Comparison of ENCODE assay signal across 18 mouse cellular contexts in the genomic region with DNA sequence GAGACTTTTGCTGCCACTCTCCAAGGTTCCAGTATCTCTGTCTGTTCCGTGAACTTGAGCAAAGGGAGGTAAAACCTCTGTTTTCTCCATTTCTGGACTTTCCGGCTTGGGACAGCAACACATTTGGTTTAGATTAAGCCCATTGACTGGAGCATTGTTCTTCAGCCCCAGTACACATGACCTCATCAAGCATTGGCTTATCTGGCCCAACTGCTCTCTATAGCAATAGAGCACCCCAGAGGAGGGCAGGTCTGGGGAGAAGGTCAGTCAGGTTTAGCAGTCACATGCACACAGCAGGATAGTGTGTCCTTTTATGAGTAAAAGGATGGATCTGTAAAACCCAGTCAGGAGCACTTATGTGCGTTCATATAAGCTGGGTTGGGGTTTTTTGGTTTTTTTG.
DNase-seq lines count a peak whose midpoint lies in the region; ATAC-seq and TF ChIP-seq lines count a peak whose summit lies in the region.
"Had no signal": no experiment of that assay in that cellular context is flagged by ENCODE, and none has a peak within 500 bp of the region (broad histone marks: within the 10 kb centered on the region; RNA-seq: fewer than 3 reads in every experiment).

No protein-coding gene starts in this region.

- no peaks in the 10 kb centered on the region for H3K9me3 ChIP-seq in neural tube, embryonic 15.5 days (replicated peaks)
- H3K9me3 ChIP-seq: embryonic facial prominence, embryonic 15.5 days; liver, embryonic 12.5 days; neural tube, embryonic 13.5 days had no signal

- peak; percentile 27 for DNase-seq in neural tube, embryonic 10.5 days (ENCODE audit: extremely low spot score, low spot score)
- DNase-seq in embryo, embryonic 9.5 days (ENCODE audit: extremely low spot score): peak; percentile 24
- DNase-seq in forelimb bud, embryonic 11.5 days (ENCODE audit: low read depth, low spot score): peak; percentile 66
- no peak for DNase-seq in cerebellum, adult 11 months
- no peak for DNase-seq in layer of hippocampus, adult 2 months (ENCODE audit: low spot score in 2 of 2)
- no peak for DNase-seq in gastrocnemius, postnatal 4 days (ENCODE audit: low spot score in 2 of 2)
- DNase-seq: cerebellum, postnatal 36 days; gastrocnemius, postnatal 10 days; heart, postnatal 10 days; kidney, postnatal 10 days; right cerebral cortex, postnatal 25 days; thymus, postnatal 14 days had no signal

- 68% methylated on average over 3 of the region's 3 CpGs for WGBS in neural tube, embryonic 15.5 days

- no peak overlapping the region for H3K4me3 ChIP-seq in neural tube, embryonic 15.5 days (replicated peaks)
- H3K4me3 ChIP-seq in layer of hippocampus, adult 2 months: no peak overlapping the region
- H3K4me3 ChIP-seq: embryonic facial prominence, embryonic 15.5 days; liver, embryonic 12.5 days; neural tube, embryonic 13.5 days had no signal

- H3K4me2 ChIP-seq in neural tube, embryonic 15.5 days: no peak overlapping the region
- H3K4me2 ChIP-seq: embryonic facial prominence, embryonic 15.5 days; liver, embryonic 12.5 days; neural tube, embryonic 13.5 days had no signal

- ATAC-seq in neural tube, embryonic 15.5 days (ENCODE audit: low FRiP score): no peak
- ATAC-seq: intestine, postnatal 0 days; liver, embryonic 12.5 days had no signal

- H3K9ac ChIP-seq in neural tube, embryonic 15.5 days (replicated peaks): no peak overlapping the region
- H3K9ac ChIP-seq: embryonic facial prominence, embryonic 15.5 days; liver, embryonic 12.5 days; neural tube, embryonic 13.5 days had no signal

- no peak overlapping the region for H3K27ac ChIP-seq in neural tube, embryonic 15.5 days (replicated peaks)
- no peak overlapping the region for H3K27ac ChIP-seq in layer of hippocampus, adult 2 months
- H3K27ac ChIP-seq: embryonic facial prominence, embryonic 15.5 days; liver, embryonic 12.5 days; neural tube, embryonic 13.5 days; stomach, postnatal 0 days had no signal

- TF ChIP-seq CTCF in layer of hippocampus, adult 2 months (conservative IDR thresholded peaks at IDR 0.05): no peak

- no peaks in the 10 kb centered on the region for H3K27me3 ChIP-seq in neural tube, embryonic 15.5 days (replicated peaks)
- H3K27me3 ChIP-seq: liver, embryonic 12.5 days; neural tube, embryonic 13.5 days had no signal

- no peaks in the 10 kb centered on the region for H3K36me3 ChIP-seq in neural tube, embryonic 15.5 days
- H3K36me3 ChIP-seq: embryonic facial prominence, embryonic 15.5 days; liver, embryonic 12.5 days; neural tube, embryonic 13.5 days had no signal

- peaks cover 6% of the 10 kb centered on the region; the same call in 1 of the 2 replicates for H3K4me1 ChIP-seq in neural tube, embryonic 15.5 days
- H3K4me1 ChIP-seq: embryonic facial prominence, embryonic 15.5 days; liver, embryonic 12.5 days had no signal

Comparison
In these comparisons a context has a peak if more than half of its experiments do, and no peak if none do; other contexts are left out.
1. DNase-seq: peak in neural tube, embryonic 10.5 days (single experiment), embryo, embryonic 9.5 days (single experiment) and forelimb bud, embryonic 11.5 days (single experiment); none in cerebellum, adult 11 months (single experiment), layer of hippocampus, adult 2 months (0 of 2) and gastrocnemius, postnatal 4 days (0 of 2).